Mouse (Mus musculus) liver, postnatal 0 days (tissue): ENCODE data around the gene Figla.

Experiments
- CTCF ChIP-seq: sonication (generic); IDR thresholded peaks from 2 replicates; pipeline ENCODE4 v1.5.1; 2016; ENCODE audit warnings: antibody characterized with exemption, low read depth
- EP300 ChIP-seq: IDR thresholded peaks from 2 replicates; pipeline ENCODE4 v1.6.1; 2016; ENCODE audit warnings: antibody characterized with exemption, low read depth, mild to moderate bottlenecking

GRCm38 (mm10) chr6:85975761-85976160 lies 40.2 kb upstream of the Figla start:
- no peak for TF ChIP-seq EP300
- no peak for TF ChIP-seq CTCF
